Comparison of ENCODE assay signal across 8 mouse cellular contexts in genomic region chr4:57320606-57321327, GRCm38 (mm10). TPM values are rescaled to one million over a fixed set of nuclear protein-coding genes. Genes with fewer than 3 reads are reported as not detected.
DNase-seq lines count a peak whose midpoint lies in the region; ATAC-seq and TF ChIP-seq lines count a peak whose summit lies in the region.

No protein-coding gene starts in this region.

- H3K9ac ChIP-seq in forebrain, embryonic 11.5 days (ENCODE audit: low read length), result no peak overlapping the region
- no peak overlapping the region for H3K9ac ChIP-seq in forebrain, embryonic 16.5 days (replicated peaks; ENCODE audit: low read depth, low read length)
- H3K9ac ChIP-seq in neural tube, embryonic 15.5 days (replicated peaks), result no peak overlapping the region

- DNase-seq in forebrain, embryonic 11.5 days (ENCODE audit: low spot score), result peak; percentile 58
- DNase-seq in cerebellum, postnatal 36 days, result peak; percentile 28 to 50
- DNase-seq in heart, postnatal 10 days, result peak; percentile 32 to 56
- DNase-seq in left cerebral cortex, postnatal 14 days (ENCODE audit: low spot score in 2 of 2), result peak; percentile 65 to 69

- H3K4me2 ChIP-seq in forebrain, embryonic 11.5 days (ENCODE audit: low read depth, low read length, severe bottlenecking), result no peak overlapping the region
- no peak overlapping the region for H3K4me2 ChIP-seq in forebrain, embryonic 16.5 days (ENCODE audit: low read length)
- H3K4me2 ChIP-seq in neural tube, embryonic 15.5 days, result peak overlapping the region; percentile 22; the same call in 1 of the 2 replicates

- H3ac ChIP-seq in C2C12 (ENCODE audit: control insufficient read depth, insufficient read length, low read depth), result no peak overlapping the region

- no peaks in the 10 kb centered on the region for H3K4me1 ChIP-seq in forebrain, embryonic 11.5 days (replicated peaks; ENCODE audit: control insufficient read depth, insufficient read depth, low read length)
- 0 out of 2 replicates have a peak, but pooled peaks cover 5% of the 10 kb centered on the region for H3K4me1 ChIP-seq in forebrain, embryonic 16.5 days (replicated peaks; ENCODE audit: control insufficient read depth, insufficient read depth, low read length)
- H3K4me1 ChIP-seq in neural tube, embryonic 15.5 days, result peaks cover 15% of the 10 kb centered on the region

- H3K36me3 ChIP-seq in forebrain, embryonic 11.5 days (ENCODE audit: control insufficient read depth, insufficient read depth, low read length), result no peaks in the 10 kb centered on the region
- H3K36me3 ChIP-seq in forebrain, embryonic 16.5 days (ENCODE audit: control insufficient read depth, insufficient read depth), result no peaks in the 10 kb centered on the region
- no peaks in the 10 kb centered on the region for H3K36me3 ChIP-seq in C2C12 (ENCODE audit: control insufficient read depth, insufficient read depth)
- no peaks in the 10 kb centered on the region for H3K36me3 ChIP-seq in neural tube, embryonic 15.5 days

- intact Hi-C loops in heart, postnatal 10 days (cut with DNase I), result loop anchor here (2.0 kb wide), 1 partner anchor 58 kb away; no protein-coding TSS in a partner anchor
- intact Hi-C loops in left cerebral cortex, postnatal 14 days (cut with DNase I), result no loop called here

- ATAC-seq in forebrain, embryonic 11.5 days (replicated peaks; ENCODE audit: low FRiP score), result no peak
- no peak for ATAC-seq in forebrain, embryonic 16.5 days
- no peak for ATAC-seq in neural tube, embryonic 15.5 days (ENCODE audit: low FRiP score)
- ATAC-seq in megakaryocyte, adult 5-6 weeks (ENCODE audit: poor library complexity, severe bottlenecking), result no peak

- no peak overlapping the region for H3K4me3 ChIP-seq in forebrain, embryonic 11.5 days (ENCODE audit: low read depth, low read length)
- H3K4me3 ChIP-seq in forebrain, embryonic 16.5 days (replicated peaks; ENCODE audit: low read length), result no peak overlapping the region
- no peak overlapping the region for H3K4me3 ChIP-seq in C2C12 (ENCODE audit: insufficient read depth, poor library complexity, severe bottlenecking)
- H3K4me3 ChIP-seq in neural tube, embryonic 15.5 days (replicated peaks), result no peak overlapping the region

- H3K9me3 ChIP-seq in forebrain, embryonic 11.5 days (ENCODE audit: control insufficient read depth, low read length), result no peaks in the 10 kb centered on the region
- H3K9me3 ChIP-seq in forebrain, embryonic 16.5 days (ENCODE audit: control insufficient read depth, low read length), result no peaks in the 10 kb centered on the region
- no peaks in the 10 kb centered on the region for H3K9me3 ChIP-seq in neural tube, embryonic 15.5 days (replicated peaks)

- H3K27me3 ChIP-seq in forebrain, embryonic 11.5 days (ENCODE audit: control insufficient read depth, insufficient read depth, low read length), result no peaks in the 10 kb centered on the region
- H3K27me3 ChIP-seq in forebrain, embryonic 16.5 days (replicated peaks; ENCODE audit: control insufficient read depth, insufficient read depth, low read length), result no peaks in the 10 kb centered on the region
- H3K27me3 ChIP-seq in C2C12 (ENCODE audit: control insufficient read depth, insufficient read depth, insufficient read length), result no peaks in the 10 kb centered on the region
- H3K27me3 ChIP-seq in neural tube, embryonic 15.5 days (replicated peaks), result no peaks in the 10 kb centered on the region

- no peak overlapping the region for H3K27ac ChIP-seq in forebrain, embryonic 11.5 days (ENCODE audit: low read depth, low read length)
- no peak overlapping the region for H3K27ac ChIP-seq in forebrain, embryonic 16.5 days (ENCODE audit: low read length)
- no peak overlapping the region for H3K27ac ChIP-seq in neural tube, embryonic 15.5 days (replicated peaks)

- 41% methylated on average over 23 of the region's 23 CpGs for WGBS in forebrain, embryonic 11.5 days
- 39% methylated on average over 23 of the region's 23 CpGs for WGBS in forebrain, embryonic 16.5 days
- WGBS in neural tube, embryonic 15.5 days, result 41% methylated on average over 23 of the region's 23 CpGs

- TF ChIP-seq CTCF in C2C12 (IDR thresholded peaks at IDR 0.05; ENCODE audit: control insufficient read depth, insufficient read depth, insufficient read length), result peak; percentile 69

- no peaks in the 10 kb centered on the region for H3K79me3 ChIP-seq in C2C12 (ENCODE audit: low read depth)

- H3K79me2 ChIP-seq in C2C12 (ENCODE audit: control insufficient read depth, insufficient read depth), result no peaks in the 10 kb centered on the region

TF ChIP-seq in C2C12, 6 proteins besides CTCF, POLR2A, EP300 and RAD21:
- no peak for TF ChIP-seq MAX (IDR thresholded peaks at IDR 0.05)
- TF ChIP-seq FOSL1 (IDR thresholded peaks at IDR 0.05; ENCODE audit: insufficient read depth, low read length, poor library complexity, severe bottlenecking), result no peak

RNA-seq across cellular contexts. Expression of gene Ptpn3, which starts 19.1 kb away (rescaled TPM):
- polyA plus RNA-seq in forebrain, embryonic 11.5 days (2014; fragmentation: Nextera tagmentation; extraction: Ambion mirVana), result 0.81 TPM in 2 replicates
- polyA plus RNA-seq in forebrain, embryonic 16.5 days (2015; fragmentation: Nextera tagmentation; extraction: Ambion mirVana), result 1.3 and 2.6 TPM in 2 replicates
- polyA plus RNA-seq in C2C12 (2012; fragmentation: generic; extraction: Trizol), result 3.1 TPM
- 10 to 100 TPM; 25.2 to 26.1 TPM for total RNA-seq in heart, postnatal 10 days (2021)
- total RNA-seq in left cerebral cortex, postnatal 14 days (2021), result 10 to 100 TPM; 37.9 to 51.9 TPM
- 3.9 and 5.0 TPM in 2 replicates for polyA plus RNA-seq in neural tube, embryonic 15.5 days (2015; fragmentation: Nextera tagmentation; extraction: Ambion mirVana)
- total RNA-seq in megakaryocyte, adult 5-6 weeks (2015), result 0.13 and 0.57 TPM in 2 replicates
- total RNA-seq in megakaryocyte, adult 5-6 weeks (2017), result 0.59 and 1.6 TPM in 2 replicates
